Mouse (Mus musculus): ENCODE data around the gene Wdr82. TPM values are rescaled to one million over a fixed set of nuclear protein-coding genes. Genes with fewer than 3 reads are reported as not detected.

The Wdr82 gene
- 12.3 and 20.0 TPM in 2 replicates for polyA plus RNA-seq (2012; ENCODE audit: low replicate concordance)

DNA sequence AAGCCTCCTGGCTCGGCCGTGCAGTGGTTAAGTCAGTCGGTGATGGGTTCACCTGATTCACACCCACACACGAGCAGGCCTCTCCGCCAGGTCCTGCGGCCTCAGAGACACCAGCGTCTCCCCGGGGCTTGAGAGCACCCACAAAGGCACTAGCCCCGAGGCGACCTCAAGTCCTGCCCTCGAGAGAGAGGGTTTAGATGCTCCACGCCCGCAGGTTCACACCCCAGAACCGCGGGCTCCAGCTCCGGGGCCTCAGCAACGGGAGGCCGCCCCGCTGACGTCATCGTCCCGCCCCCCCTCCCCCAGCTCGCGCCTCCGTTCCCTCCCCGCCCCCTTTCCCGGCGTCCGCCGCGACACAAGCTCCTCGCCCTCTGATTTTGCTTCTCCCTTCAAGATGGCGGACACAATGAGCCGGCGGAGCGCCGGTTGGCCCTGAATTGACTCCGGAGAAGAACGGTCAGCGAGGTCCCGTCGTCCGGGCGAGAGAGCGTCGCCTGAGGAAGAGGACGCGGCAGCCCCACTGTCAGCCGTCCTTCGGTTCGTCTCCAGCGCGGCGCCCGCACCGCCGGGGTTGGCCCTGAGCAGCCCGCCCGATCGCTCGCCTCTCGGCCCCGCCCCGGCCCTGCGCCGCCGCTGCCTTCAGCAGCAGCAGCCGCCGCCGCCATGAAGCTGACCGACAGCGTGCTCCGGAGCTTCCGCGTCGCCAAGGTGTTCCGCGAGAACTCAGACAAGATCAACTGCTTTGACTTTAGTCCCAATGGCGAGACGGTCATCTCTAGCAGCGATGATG is at the start of gene Wdr82:
Gene Wdr82 (plus strand): TSS at position 373 of the 790 bp plus-strand sequence.

DNA sequence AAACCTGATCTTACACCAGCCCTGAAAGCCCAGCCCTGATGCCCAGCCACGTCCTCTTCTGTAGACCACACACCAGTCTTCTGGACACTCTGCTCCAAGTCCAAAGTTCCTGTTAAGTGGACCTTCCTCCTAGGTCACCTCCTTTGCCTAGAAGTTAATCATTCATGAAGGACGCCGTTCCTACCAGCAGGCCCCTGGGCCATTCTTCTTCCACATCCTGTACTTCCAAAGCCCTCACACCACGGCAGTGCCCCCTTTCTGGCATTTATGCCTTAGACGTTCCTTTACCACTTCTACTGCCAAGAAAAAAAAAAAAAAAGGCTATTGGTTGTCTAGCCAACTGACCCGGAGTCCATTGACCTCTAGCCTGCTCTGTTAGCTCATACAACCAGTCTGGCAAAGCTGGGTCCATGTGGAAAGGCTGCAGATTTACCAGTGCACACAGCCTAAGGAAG is 12.7 kb upstream of the Wdr82 start, which contains the start of gene Glyctk:
Gene Glyctk (minus strand): TSS at position 102 of the 455 bp plus-strand sequence.

DNA sequence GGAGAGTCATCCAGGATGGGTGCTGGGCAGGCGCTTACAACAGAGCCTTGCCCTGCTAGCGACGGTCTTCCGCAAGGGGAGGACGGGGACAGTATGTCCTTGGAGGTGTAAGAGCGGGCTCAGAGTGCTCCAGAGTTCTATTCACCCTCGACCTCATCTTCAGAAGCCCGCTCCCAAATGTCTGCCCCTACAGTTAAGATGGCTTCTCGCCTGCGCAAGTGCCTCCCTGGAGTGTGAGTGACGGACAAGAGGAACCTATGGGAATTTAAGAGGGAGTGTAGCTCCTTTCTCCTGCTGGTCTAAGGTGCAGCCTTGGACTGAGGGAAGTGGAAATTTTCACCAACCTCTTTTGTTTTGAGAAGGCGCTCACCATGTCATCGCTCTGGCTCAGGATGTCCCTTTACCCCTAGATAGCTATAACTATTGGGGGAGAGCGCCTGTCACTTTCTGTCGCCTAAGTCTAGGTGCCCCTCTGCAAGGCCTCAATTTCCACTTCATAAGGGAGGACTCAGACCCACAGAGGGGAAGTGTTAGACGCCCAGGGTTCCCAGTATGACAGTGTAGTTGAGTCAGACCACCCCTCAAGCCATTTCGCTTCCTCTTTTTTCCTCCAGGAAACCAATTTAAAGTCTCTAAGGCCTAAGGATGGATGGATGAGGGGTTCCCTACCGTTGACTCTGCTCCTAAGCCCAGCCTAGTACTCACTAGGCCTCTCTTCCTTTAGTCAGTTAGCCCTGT is 29.0 kb downstream of the Wdr82 start, which contains the start of gene Ppm1m:
Gene Ppm1m (minus strand): TSS at position 212 of the 738 bp plus-strand sequence.

DNA sequence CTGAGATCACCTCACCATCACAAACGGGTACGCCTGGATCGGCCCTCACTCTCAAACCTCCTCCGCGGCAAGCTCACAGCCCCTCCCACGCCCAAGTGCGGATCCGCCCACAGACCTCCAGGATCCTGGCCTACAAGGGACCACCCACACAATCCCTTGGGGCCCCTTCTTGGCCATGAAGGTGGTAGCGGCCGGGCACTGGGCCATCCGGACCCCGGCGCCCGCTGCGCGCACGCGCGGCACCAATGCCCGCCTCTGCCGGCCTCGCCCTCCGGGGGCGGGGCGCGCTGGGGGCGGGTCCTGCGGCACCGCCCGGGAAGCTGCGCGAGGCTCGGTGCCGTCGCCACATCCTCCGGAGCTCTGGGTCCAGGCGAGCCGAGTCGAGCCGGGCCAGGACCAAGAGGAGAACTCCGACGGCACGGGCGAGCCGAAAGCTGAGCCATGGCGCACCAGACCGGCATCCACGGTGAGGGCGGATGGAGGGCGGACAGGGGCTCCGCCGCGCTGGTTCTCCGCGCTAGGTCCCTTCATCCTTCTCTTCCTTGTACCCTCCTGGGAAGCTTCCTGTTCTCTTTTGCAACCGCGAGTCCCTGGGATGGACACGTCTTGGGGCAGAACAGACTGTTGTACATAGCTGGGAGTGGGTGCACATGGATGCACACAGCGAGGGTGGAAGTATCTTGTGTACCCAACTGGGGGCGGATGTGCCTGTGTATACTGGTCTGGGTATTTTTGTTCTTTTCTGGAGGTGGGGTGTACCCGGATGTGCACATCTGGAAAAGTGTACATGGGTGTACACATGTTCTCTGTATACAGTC is 32.3 kb downstream of the Wdr82 start, which contains the start of gene Twf2:
Gene Twf2 (plus strand): TSS at position 290 of the 818 bp plus-strand sequence.

GRCm38 (mm10) chr9:106222261-106222851 is 51.6 kb downstream of the Wdr82 start, which contains the start of gene Tlr9:
Tlr9 (plus strand) TSS chr9:106222598.

Other genes starting within 250 kb of the Wdr82 start
- 0.01 and 0.02 TPM in 2 replicates for gene Col6a5, start 210.3 kb upstream of the Wdr82 start, polyA plus RNA-seq (2012; ENCODE audit: low replicate concordance)
- gene Col6a4, start 74.1 kb upstream of the Wdr82 start, polyA plus RNA-seq (2012; ENCODE audit: low replicate concordance), result 12.9 and 15.9 TPM in 2 replicates
- 4.0 and 5.8 TPM in 2 replicates for gene Glyctk, start 12.8 kb upstream of the Wdr82 start, polyA plus RNA-seq (2012; ENCODE audit: low replicate concordance)
- gene Ppm1m, start 28.8 kb downstream of the Wdr82 start, polyA plus RNA-seq (2012; ENCODE audit: low replicate concordance), result 93.5 and 123 TPM in 2 replicates
- 96.4 and 134 TPM in 2 replicates for gene Twf2, start 32.2 kb downstream of the Wdr82 start, polyA plus RNA-seq (2012; ENCODE audit: low replicate concordance)
- 60.9 and 63.2 TPM in 2 replicates for gene Tlr9, start 51.7 kb downstream of the Wdr82 start, polyA plus RNA-seq (2012; ENCODE audit: low replicate concordance)
- 8.3 and 18.2 TPM in 2 replicates for gene Alas1, start 77.7 kb downstream of the Wdr82 start, polyA plus RNA-seq (2012; ENCODE audit: low replicate concordance)
- gene Poc1a, start 110.1 kb downstream of the Wdr82 start, polyA plus RNA-seq (2012; ENCODE audit: low replicate concordance), result 1.5 and 3.1 TPM in 2 replicates
- 34.0 and 65.7 TPM in 2 replicates for gene Dusp7, start 197.7 kb downstream of the Wdr82 start, polyA plus RNA-seq (2012; ENCODE audit: low replicate concordance)

All from hematopoietic multipotent progenitor cell, adult 10-12 weeks (in vitro differentiated cells).